Mouse (Mus musculus) liver, adult 2 months (tissue): Measurements from ENCODE around the gene Nup107.

Experiments used
- CTCF ChIP-seq: fragments of 200-500 bp; IDR thresholded peaks from 2 replicates; pipeline ENCODE4 v1.5.1; 2011; ENCODE audit warnings: low read depth, low read length, control low read depth
- POLR2A ChIP-seq: fragments of 200-500 bp; IDR thresholded peaks from 2 replicates; pipeline ENCODE4 v1.6.1; 2011; ENCODE audit warnings: low read length, control low read depth; ENCODE audit not compliant: insufficient read depth; ENCODE audit errors: extremely low read depth

- no peak for TF ChIP-seq POLR2A
- no peak for TF ChIP-seq CTCF
Measured at GRCm38 (mm10) chr10:117705806-117706205, 86.7 kb downstream of the Nup107 start.
